Mouse (Mus musculus) liver, adult 2 months (tissue): ENCODE measurements around the gene Wdfy1. TPM values are rescaled to one million over a fixed set of nuclear protein-coding genes. Genes with fewer than 3 reads are reported as not detected.

ENCODE experiments used
- DNase-seq: peaks from one replicate; pipeline ENCODE4 v3.0.0-alpha.2; 2011; ENCODE audit warnings: low read depth, low spot score; ENCODE audit errors: extremely low read depth
- H3K27ac ChIP-seq: fragments of 200-500 bp; replicated peaks from 2 replicates; pipeline ENCODE4 v1.5.1; 2012; ENCODE audit warnings: low read depth, mild to moderate bottlenecking, control low read depth, inconsistent platforms, low read length; ENCODE audit not compliant: insufficient read depth
- H3K27me3 ChIP-seq: fragments of 200-500 bp; 2 replicates; pipeline ENCODE4 v1.6.1; 2012; ENCODE audit warnings: mild to moderate bottlenecking, moderate library complexity, low read length, inconsistent platforms; ENCODE audit not compliant: control insufficient read depth, insufficient read depth
- H3K36me3 ChIP-seq: fragments of 200-500 bp; 2 replicates; pipeline ENCODE4 v1.6.1; 2012; ENCODE audit warnings: low read length, inconsistent platforms; ENCODE audit not compliant: control insufficient read depth, insufficient read depth
- H3K4me1 ChIP-seq: fragments of 200-500 bp; 2 replicates; pipeline ENCODE4 v1.6.1; 2011; ENCODE audit warnings: low read length; ENCODE audit not compliant: control insufficient read depth, insufficient read depth
- H3K4me3 ChIP-seq: fragments of 200-500 bp; 2 replicates; pipeline ENCODE4 v1.5.1; 2011; ENCODE audit warnings: low read depth, mild to moderate bottlenecking, control low read depth, low read length, moderate library complexity; ENCODE audit not compliant: insufficient read depth
- H3K79me2 ChIP-seq: fragments of 200-500 bp; 2 replicates; pipeline ENCODE4 v1.6.1; 2012; ENCODE audit warnings: inconsistent platforms, mild to moderate bottlenecking, low read length, moderate library complexity; ENCODE audit not compliant: control insufficient read depth, insufficient read depth
- H3K9ac ChIP-seq: fragments of 200-500 bp; 2 replicates; pipeline ENCODE4 v1.6.1; 2012; ENCODE audit warnings: low read depth, mild to moderate bottlenecking, control low read depth, inconsistent platforms, low read length
- CTCF ChIP-seq: fragments of 200-500 bp; IDR thresholded peaks from 2 replicates; pipeline ENCODE4 v1.5.1; 2011; ENCODE audit warnings: low read depth, low read length, control low read depth
- POLR2A ChIP-seq: fragments of 200-500 bp; IDR thresholded peaks from 2 replicates; pipeline ENCODE4 v1.6.1; 2011; ENCODE audit warnings: low read length, control low read depth; ENCODE audit not compliant: insufficient read depth; ENCODE audit errors: extremely low read depth
- WGBS: fragments of 180-500 bp; shearing (Covaris S2); methylation state at CpG from one replicate; pipeline ENCODE4 v1.1.7; 2018; 5-methylcytosine and 5-hydroxymethylcytosine counted together
- polyA plus RNA-seq: library from polyadenylated mRNA; depleted of rRNA; stranded (reverse); fragments of >200 nt; gene quantifications from 2 replicates; pipeline ENCODE4 v1.2.3, GENCODE M21; 2012
- total RNA-seq: library from RNA; depleted of rRNA; stranded (reverse); fragments of >200 nt; gene quantifications from 2 replicates; pipeline ENCODE4 v1.2.3, GENCODE M21; 2014

Gene Wdfy1
- total and polyA plus RNA-seq, 2 experiments: 19.8 to 31.0 TPM

- WGBS: 91% methylated on average over 3 of the region's 3 CpGs
- H3K36me3 ChIP-seq: peaks cover 41% of the 10 kb centered on the region
- no peak overlapping the region for H3K4me3 ChIP-seq
- H3K27ac ChIP-seq: no peak overlapping the region
- no peaks in the 10 kb centered on the region for H3K4me1 ChIP-seq
- H3K27me3 ChIP-seq: no peaks in the 10 kb centered on the region
- no peak overlapping the region for H3K9ac ChIP-seq
- no peaks in the 10 kb centered on the region for H3K79me2 ChIP-seq
- DNase-seq: no peak
- no peak for TF ChIP-seq POLR2A
- peak; percentile 27; the same call in 1 of the 2 replicates for TF ChIP-seq CTCF
Observed at GRCm38 (mm10) chr1:79782433-79782832, 6.5 kb upstream of the Wdfy1 start.

- Histone ChIP-seq H3K9ac (no peak overlapping the region), H3K27ac (no peak overlapping the region), H3K79me2 (0 out of 2 replicates have a peak, but pooled peaks cover 2% of the 10 kb centered on the region), H3K4me3 (no peak overlapping the region), H3K4me1 (peaks cover 1% of the 10 kb centered on the region; the same call in 1 of the 2 replicates), H3K27me3 (no peaks in the 10 kb centered on the region), H3K36me3 (peaks cover 40% of the 10 kb centered on the region)
- WGBS: 71% methylated on average over 11 of the region's 11 CpGs
- DNase-seq: no peak
- TF ChIP-seq POLR2A: no peak
- no peak for TF ChIP-seq CTCF
Observed at GRCm38 (mm10) chr1:79778011-79778410, 2.1 kb upstream of the Wdfy1 start.

GRCm38 (mm10) chr1:79774164-79774780 lies 1.7 kb downstream of the Wdfy1 start:
- no peaks in the 10 kb centered on the region for H3K27me3 ChIP-seq
- H3K36me3 ChIP-seq: peaks cover 12% of the 10 kb centered on the region
- DNase-seq: no peak
- 0 out of 2 replicates have a peak, but pooled peaks cover 2% of the 10 kb centered on the region for H3K79me2 ChIP-seq
- peaks cover 1% of the 10 kb centered on the region; the same call in 1 of the 2 replicates for H3K4me1 ChIP-seq
- WGBS: 87% methylated on average over 4 of the region's 4 CpGs
- H3K27ac ChIP-seq: no peak overlapping the region
- H3K4me3 ChIP-seq: no peak overlapping the region
- no peak overlapping the region for H3K9ac ChIP-seq
- no peak for TF ChIP-seq POLR2A
- TF ChIP-seq CTCF: no peak

GRCm38 (mm10) chr1:79768231-79768630 lies 7.7 kb downstream of the Wdfy1 start:
- H3K4me1 ChIP-seq: no peaks in the 10 kb centered on the region
- H3K36me3 ChIP-seq: no peaks in the 10 kb centered on the region
- no peak overlapping the region for H3K9ac ChIP-seq
- H3K79me2 ChIP-seq: no peaks in the 10 kb centered on the region
- no peaks in the 10 kb centered on the region for H3K27me3 ChIP-seq
- no peak for DNase-seq
- no peak overlapping the region for H3K27ac ChIP-seq
- WGBS: 48% methylated on average over 1 of the region's 1 CpGs
- TF ChIP-seq CTCF: no peak
- TF ChIP-seq POLR2A: no peak
- no peak overlapping the region for H3K4me3 ChIP-seq

- H3K36me3 ChIP-seq: no peaks in the 10 kb centered on the region
- peaks cover 6% of the 10 kb centered on the region; the same call in 1 of the 2 replicates for H3K4me1 ChIP-seq
- H3K79me2 ChIP-seq: peaks cover 14% of the 10 kb centered on the region
- no peak overlapping the region for H3K27ac ChIP-seq
- no peaks in the 10 kb centered on the region for H3K27me3 ChIP-seq
- TF ChIP-seq CTCF (no peak), POLR2A (no peak)
- no peak overlapping the region for H3K9ac ChIP-seq
- no peak overlapping the region for H3K4me3 ChIP-seq
- 83% methylated on average over 1 of the region's 1 CpGs for WGBS
- no peak for DNase-seq
Observed at GRCm38 (mm10) chr1:79764483-79764882, 11.5 kb downstream of the Wdfy1 start.

GRCm38 (mm10) chr1:79764031-79764430 lies 11.9 kb downstream of the Wdfy1 start:
- no peak overlapping the region for H3K9ac ChIP-seq
- H3K4me1 ChIP-seq: peaks cover 6% of the 10 kb centered on the region; the same call in 1 of the 2 replicates
- H3K79me2 ChIP-seq: peaks cover 14% of the 10 kb centered on the region
- 75% methylated on average over 2 of the region's 2 CpGs for WGBS
- H3K36me3 ChIP-seq: no peaks in the 10 kb centered on the region
- H3K27me3 ChIP-seq: no peaks in the 10 kb centered on the region
- H3K4me3 ChIP-seq: no peak overlapping the region
- H3K27ac ChIP-seq: no peak overlapping the region
- no peak for DNase-seq
- TF ChIP-seq POLR2A: no peak
- TF ChIP-seq CTCF: no peak
